9 mouse cellular contexts compared by ENCODE assay signal in genomic region chr2:48947761-48948160, GRCm38 (mm10). TPM values are rescaled to one million over a fixed set of nuclear protein-coding genes. Genes with fewer than 3 reads are reported as not detected.
A peak's percentile ranks its signal among the peaks of the same experiment; 100 is the strongest.
DNase-seq lines count a peak whose midpoint lies in the region; ATAC-seq and TF ChIP-seq lines count a peak whose summit lies in the region.
"Had no signal": no experiment of that assay in that cellular context is flagged by ENCODE, and none has a peak within 500 bp of the region (broad histone marks: within the 10 kb centered on the region; RNA-seq: fewer than 3 reads in every experiment).

No protein-coding gene starts in this region.

- H3K9me3 ChIP-seq in embryonic facial prominence, embryonic 11.5 days (replicated peaks; ENCODE audit: control insufficient read depth, low read length), result no peaks in the 10 kb centered on the region
- H3K9me3 ChIP-seq in intestine, embryonic 16.5 days (ENCODE audit: control insufficient read depth, low read length), result no peaks in the 10 kb centered on the region
- H3K9me3 ChIP-seq in neural tube, embryonic 14.5 days (ENCODE audit: control insufficient read depth, low read length), result no peaks in the 10 kb centered on the region

- peak overlapping the region; percentile 21 for H3K4me2 ChIP-seq in embryonic facial prominence, embryonic 11.5 days (ENCODE audit: low read depth, low read length)
- peak overlapping the region; percentile 51 for H3K4me2 ChIP-seq in intestine, embryonic 16.5 days (ENCODE audit: low read depth, low read length)
- H3K4me2 ChIP-seq in neural tube, embryonic 14.5 days (ENCODE audit: low read depth, low read length), result peak overlapping the region; percentile 77

- no peak overlapping the region for H3K27ac ChIP-seq in layer of hippocampus, adult 2 months
- no peak overlapping the region for H3K27ac ChIP-seq in embryonic facial prominence, embryonic 11.5 days (replicated peaks; ENCODE audit: low read depth, low read length)
- no peak overlapping the region for H3K27ac ChIP-seq in intestine, embryonic 16.5 days (ENCODE audit: low read length)
- H3K27ac ChIP-seq in neural tube, embryonic 14.5 days (ENCODE audit: low read depth, low read length), result no peak overlapping the region

- peak overlapping the region; percentile 86; the same call in 1 of the 2 replicates for H3K4me3 ChIP-seq in layer of hippocampus, adult 2 months
- peak overlapping the region; percentile 82 for H3K4me3 ChIP-seq in embryonic facial prominence, embryonic 11.5 days (ENCODE audit: low read depth, low read length)
- H3K4me3 ChIP-seq in intestine, embryonic 16.5 days (ENCODE audit: low read length), result peak overlapping the region; percentile 26
- H3K4me3 ChIP-seq in neural tube, embryonic 14.5 days (ENCODE audit: low read depth, low read length), result peak overlapping the region; percentile 71

- TF ChIP-seq CTCF in layer of hippocampus, adult 2 months (conservative IDR thresholded peaks at IDR 0.05), result no peak

- no peaks in the 10 kb centered on the region for H3K36me3 ChIP-seq in embryonic facial prominence, embryonic 11.5 days (replicated peaks; ENCODE audit: control insufficient read depth, insufficient read depth, low read depth, low read length)
- no peaks in the 10 kb centered on the region for H3K36me3 ChIP-seq in intestine, embryonic 16.5 days (ENCODE audit: control insufficient read depth, insufficient read depth, low read length)
- no peaks in the 10 kb centered on the region for H3K36me3 ChIP-seq in neural tube, embryonic 14.5 days (ENCODE audit: control insufficient read depth, insufficient read depth, low read length)

- no peak for DNase-seq in layer of hippocampus, adult 2 months (ENCODE audit: low spot score in 2 of 2)
- no peak for DNase-seq in layer of hippocampus, postnatal 25 days (ENCODE audit: extremely low spot score in 1 of 2, low spot score in 1 of 2)
- DNase-seq in embryonic facial prominence, embryonic 11.5 days (ENCODE audit: low spot score), result peak; percentile 27
- DNase-seq in left cerebral cortex, adult 9 months (ENCODE audit: low spot score in 2 of 2), result no peak
- no peak for DNase-seq in ovary, adult 18-20 months (ENCODE audit: low spot score)
- DNase-seq: lung, postnatal 14 days had no signal

- 50% methylated on average over 3 of the region's 3 CpGs for WGBS in embryonic facial prominence, embryonic 11.5 days
- 57% methylated on average over 3 of the region's 3 CpGs for WGBS in intestine, embryonic 16.5 days
- WGBS in neural tube, embryonic 14.5 days, result 52% methylated on average over 3 of the region's 3 CpGs

- H3K9ac ChIP-seq in embryonic facial prominence, embryonic 11.5 days (replicated peaks; ENCODE audit: low read length), result no peak overlapping the region
- H3K9ac ChIP-seq in intestine, embryonic 16.5 days (ENCODE audit: low read depth, low read length), result no peak overlapping the region
- H3K9ac ChIP-seq in neural tube, embryonic 14.5 days (replicated peaks; ENCODE audit: low read depth, low read length), result no peak overlapping the region

- no peaks in the 10 kb centered on the region for H3K4me1 ChIP-seq in embryonic facial prominence, embryonic 11.5 days (ENCODE audit: control insufficient read depth, insufficient read depth, low read length)
- H3K4me1 ChIP-seq in intestine, embryonic 16.5 days (ENCODE audit: control insufficient read depth, insufficient read depth, low read length), result peaks cover 4% of the 10 kb centered on the region
- peaks cover 13% of the 10 kb centered on the region for H3K4me1 ChIP-seq in neural tube, embryonic 14.5 days (ENCODE audit: control insufficient read depth, insufficient read depth, low read length)

- H3K27me3 ChIP-seq in embryonic facial prominence, embryonic 11.5 days (ENCODE audit: control insufficient read depth, insufficient read depth, low read length), result no peaks in the 10 kb centered on the region
- no peaks in the 10 kb centered on the region for H3K27me3 ChIP-seq in intestine, embryonic 16.5 days (replicated peaks; ENCODE audit: control insufficient read depth, insufficient read depth, low read length)
- H3K27me3 ChIP-seq in neural tube, embryonic 14.5 days (ENCODE audit: control insufficient read depth, insufficient read depth, low read length), result no peaks in the 10 kb centered on the region

- ATAC-seq in embryonic facial prominence, embryonic 11.5 days (replicated peaks; ENCODE audit: insufficient number of reproducible peaks, low FRiP score, low TSS enrichment, low read depth), result no peak
- no peak for ATAC-seq in intestine, embryonic 16.5 days
- no peak for ATAC-seq in neural tube, embryonic 14.5 days (ENCODE audit: low read depth)
- no peak for ATAC-seq in granulocyte monocyte progenitor cell, adult 5-6 weeks (replicated peaks; ENCODE audit: poor library complexity, severe bottlenecking)

RNA-seq across cellular contexts. Expression of gene Mbd5, which starts 1.5 kb away (rescaled TPM):
- total RNA-seq in layer of hippocampus, adult 2 months (2021), result 100 to 1,000 TPM; 134 to 135 TPM
- 100 to 1,000 TPM; 101 to 125 TPM for total RNA-seq in layer of hippocampus, postnatal 25 days (2021)
- 30.6 and 33.8 TPM in 2 replicates for polyA plus RNA-seq in embryonic facial prominence, embryonic 11.5 days (2014; fragmentation: Nextera tagmentation; extraction: Ambion mirVana)
- 17.3 and 18.1 TPM in 2 replicates for polyA plus RNA-seq in intestine, embryonic 16.5 days (2015; fragmentation: Nextera tagmentation; extraction: Ambion mirVana)
- 51.6 and 53.9 TPM in 2 replicates for polyA plus RNA-seq in neural tube, embryonic 14.5 days (2014; fragmentation: Nextera tagmentation; extraction: Ambion mirVana)
- 22.6 and 31.4 TPM in 2 replicates for total RNA-seq in granulocyte monocyte progenitor cell, adult 5-6 weeks (2014; fragmentation: Nextera tagmentation)
- 22.3 and 25.1 TPM in 2 replicates for total RNA-seq in granulocyte monocyte progenitor cell, adult 5-6 weeks (2017)

RNA-seq across cellular contexts. Expression of gene Orc4, which starts 2.3 kb away (rescaled TPM):
- 10 to 100 TPM; 66.8 to 80.3 TPM for total RNA-seq in layer of hippocampus, adult 2 months (2021)
- 10 to 100 TPM; 67.1 to 75.6 TPM for total RNA-seq in layer of hippocampus, postnatal 25 days (2021)
- 136 and 148 TPM in 2 replicates for polyA plus RNA-seq in embryonic facial prominence, embryonic 11.5 days (2014; fragmentation: Nextera tagmentation; extraction: Ambion mirVana)
- 69.3 and 86.5 TPM in 2 replicates for polyA plus RNA-seq in intestine, embryonic 16.5 days (2015; fragmentation: Nextera tagmentation; extraction: Ambion mirVana)
- polyA plus RNA-seq in neural tube, embryonic 14.5 days (2014; fragmentation: Nextera tagmentation; extraction: Ambion mirVana), result 102 and 114 TPM in 2 replicates
- 82.1 and 98.6 TPM in 2 replicates for total RNA-seq in granulocyte monocyte progenitor cell, adult 5-6 weeks (2014; fragmentation: Nextera tagmentation)
- 128 and 143 TPM in 2 replicates for total RNA-seq in granulocyte monocyte progenitor cell, adult 5-6 weeks (2017)

Comparison
In these comparisons a context has a peak if more than half of its experiments do, and no peak if none do; other contexts are left out.
1. H3K4me3 ChIP-seq: peak in every context shown above with its lines; median percentile 86 in layer of hippocampus, adult 2 months; 82 in embryonic facial prominence, embryonic 11.5 days; 71 in neural tube, embryonic 14.5 days; 26 in intestine, embryonic 16.5 days.
2. H3K4me2 ChIP-seq: peak in every context shown above with its lines; median percentile 77 in neural tube, embryonic 14.5 days; 51 in intestine, embryonic 16.5 days; 21 in embryonic facial prominence, embryonic 11.5 days.